Mouse (Mus musculus) gastrocnemius, postnatal 36 days (tissue): ENCODE data around the gene Ceacam20. TPM values are rescaled to one million over a fixed set of nuclear protein-coding genes. Genes with fewer than 3 reads are reported as not detected.
A peak's percentile ranks its signal among the peaks of the same experiment; 100 is the strongest.
"Not testable (repeated sequence)": the region's sequence is repeated elsewhere in the genome, so short reads cannot be mapped to it uniquely, and the experiment has no call there.

Experiments
- DNase-seq, 2 experiments: peaks; one replicate each; pipeline ENCODE4 v3.0.0; 2022
- intact Hi-C: fragments of 180-260 bp; cut with DNase I; formaldehyde crosslinking; loops from one replicate; pipeline ENCODE4 v1.15.1; 2025
- long read RNA-seq, 2 experiments: library from polyadenylated mRNA; stranded (forward); transcript quantifications; one replicate each; pipeline ENCODE4 v2.0.0; 2021
- total RNA-seq, 2 experiments: library from RNA; stranded (reverse); gene quantifications; 2 replicates each; pipeline ENCODE4 v1.2.3; 2021

Ceacam20 gene
- total RNA-seq, result not detected
- long read RNA-seq, experiment 1, result 0 reads
- long read RNA-seq, experiment 2, result 0 reads

- intact Hi-C loops, result no loop called here
- DNase-seq, result no peak
Observed at GRCm38 (mm10) chr7:19964985-19965579, at the start of gene Ceacam20. TSS of gene Ceacam20 (plus strand) at chr7:19965412.

DNA sequence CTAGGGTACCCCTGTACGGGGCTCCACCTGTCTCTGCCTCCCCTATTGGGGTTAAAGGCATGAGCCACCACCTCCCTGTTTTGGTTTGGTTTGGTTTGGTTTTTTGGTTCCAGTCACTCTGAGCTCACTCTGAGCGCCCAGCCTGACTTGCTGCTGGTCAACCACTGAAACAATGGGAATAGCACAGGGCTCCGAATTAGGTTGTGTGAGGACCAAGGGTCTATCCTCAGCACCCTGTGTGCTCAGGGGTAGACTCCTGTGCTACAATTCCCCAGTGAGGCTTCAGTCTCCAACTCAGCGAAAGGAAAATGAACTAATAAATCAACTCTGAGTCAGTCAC, 45.1 kb upstream of the Ceacam20 start:
- no peak for DNase-seq
- intact Hi-C loops, result no loop called here

DNA sequence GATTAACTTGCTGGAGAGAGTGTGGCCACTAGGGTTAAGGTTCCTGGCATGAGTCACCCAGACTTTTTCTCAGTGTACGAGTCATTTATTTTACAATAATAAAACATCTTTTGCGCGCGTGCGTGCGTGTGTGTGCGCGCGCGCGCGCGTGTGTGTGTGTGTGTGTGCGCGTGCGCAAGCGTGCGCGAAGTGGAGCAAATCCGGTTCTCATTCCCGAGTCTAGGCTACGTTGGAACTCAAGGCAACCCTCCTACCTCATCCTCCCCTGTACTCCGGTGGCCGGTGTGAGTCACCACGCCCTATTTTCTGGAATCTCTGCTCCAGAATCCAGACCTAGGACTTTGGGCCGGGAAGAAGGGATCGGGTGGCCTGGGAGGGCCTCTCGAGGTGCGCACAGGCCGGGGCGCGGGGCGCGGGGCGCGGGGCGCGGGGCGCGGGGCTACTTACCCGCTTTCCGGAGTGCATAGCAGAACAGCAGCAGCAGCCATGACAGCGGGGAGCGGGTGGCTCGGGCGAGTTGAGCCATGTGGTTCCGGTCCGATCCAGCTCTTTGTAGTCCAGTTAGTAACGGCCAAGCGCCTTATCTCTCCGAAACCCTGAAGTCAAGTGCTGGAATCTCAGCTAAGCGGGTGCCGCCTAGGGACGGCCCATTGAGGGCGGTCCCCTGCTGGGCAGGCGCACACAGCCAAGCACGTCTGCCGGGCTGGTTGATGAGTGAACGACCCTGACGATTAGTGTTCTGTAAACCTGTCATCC, 44.5 kb upstream of the Ceacam20 start, which contains the start of gene Pvr:
Pvr (minus strand) TSS at position 655 of the 756 bp plus-strand sequence.
- peak; percentile 44 to 57 for DNase-seq
- intact Hi-C loops, result no loop called here

GRCm38 (mm10) chr7:19923354-19923753, 41.9 kb upstream of the Ceacam20 start:
- intact Hi-C loops, result no loop called here
- no peak for DNase-seq

GRCm38 (mm10) chr7:19923797-19924196, 41.4 kb upstream of the Ceacam20 start:
- no peak for DNase-seq
- intact Hi-C loops, result no loop called here

DNA sequence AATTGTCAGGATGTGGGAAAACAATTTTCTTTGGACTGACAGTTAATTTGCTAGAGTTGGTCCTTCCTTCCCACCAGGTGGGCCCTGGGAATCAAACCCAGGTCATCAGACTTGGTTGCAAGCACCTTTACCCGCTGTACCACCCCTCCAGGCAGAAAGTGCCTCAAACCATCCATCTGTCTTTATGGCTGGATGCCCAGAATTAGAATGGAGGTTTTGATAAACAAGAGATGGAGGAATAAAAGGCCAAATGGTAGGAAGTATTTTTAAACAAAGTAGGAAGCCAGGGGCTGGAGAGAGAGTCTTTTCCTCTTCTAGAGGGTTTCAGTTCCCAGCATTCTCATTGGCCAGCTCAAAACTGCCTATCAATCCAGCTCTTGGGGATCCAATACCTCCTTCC, 39.8 kb upstream of the Ceacam20 start:
- intact Hi-C loops, result no loop called here
- no peak for DNase-seq

- intact Hi-C loops, result no loop called here
- DNase-seq, result no peak
Observed at GRCm38 (mm10) chr7:19926849-19927480, 38.2 kb upstream of the Ceacam20 start.

DNA sequence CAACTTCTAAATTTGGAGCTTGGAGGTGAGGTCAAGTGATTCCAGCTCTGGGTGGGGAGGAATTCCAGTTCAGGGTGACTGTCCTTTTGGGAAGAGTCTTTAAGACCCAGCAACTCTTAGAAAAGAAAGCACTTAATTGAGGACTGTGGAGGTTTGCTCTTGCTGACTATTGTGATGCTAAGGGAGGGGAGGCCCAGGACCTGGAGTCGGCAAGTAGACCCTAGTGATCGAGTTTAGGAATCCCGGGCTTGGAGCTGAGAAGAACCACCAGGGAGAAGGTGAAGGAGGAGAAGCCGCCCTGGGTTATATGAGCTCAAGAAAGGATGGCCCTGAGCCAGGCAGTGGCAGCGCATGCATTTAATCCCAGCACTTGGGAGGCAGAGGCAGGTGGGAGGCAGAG, 36.7 kb upstream of the Ceacam20 start:
- DNase-seq, result no peak
- intact Hi-C loops, result no loop called here

DNA sequence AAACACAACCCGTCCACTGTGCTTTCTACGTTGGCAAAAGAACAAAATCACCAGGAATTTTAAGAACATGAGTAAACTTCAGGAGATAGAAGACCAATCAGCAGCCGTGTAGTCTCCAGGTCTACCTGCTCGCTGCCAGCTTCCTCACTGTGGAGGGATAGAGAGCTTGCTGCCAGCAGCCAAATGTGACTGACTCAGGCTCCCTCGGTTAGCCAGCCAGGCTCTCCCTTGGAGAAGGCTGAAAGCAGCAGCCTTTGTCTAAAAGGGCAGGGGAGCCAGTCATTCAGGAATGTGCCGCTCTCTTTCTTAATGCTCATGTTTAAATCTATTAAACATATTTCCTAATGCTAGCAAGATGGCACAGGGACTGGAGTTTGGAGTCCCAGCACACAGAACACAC, 34.7 kb upstream of the Ceacam20 start:
- intact Hi-C loops, result not testable (repeated sequence)

DNA sequence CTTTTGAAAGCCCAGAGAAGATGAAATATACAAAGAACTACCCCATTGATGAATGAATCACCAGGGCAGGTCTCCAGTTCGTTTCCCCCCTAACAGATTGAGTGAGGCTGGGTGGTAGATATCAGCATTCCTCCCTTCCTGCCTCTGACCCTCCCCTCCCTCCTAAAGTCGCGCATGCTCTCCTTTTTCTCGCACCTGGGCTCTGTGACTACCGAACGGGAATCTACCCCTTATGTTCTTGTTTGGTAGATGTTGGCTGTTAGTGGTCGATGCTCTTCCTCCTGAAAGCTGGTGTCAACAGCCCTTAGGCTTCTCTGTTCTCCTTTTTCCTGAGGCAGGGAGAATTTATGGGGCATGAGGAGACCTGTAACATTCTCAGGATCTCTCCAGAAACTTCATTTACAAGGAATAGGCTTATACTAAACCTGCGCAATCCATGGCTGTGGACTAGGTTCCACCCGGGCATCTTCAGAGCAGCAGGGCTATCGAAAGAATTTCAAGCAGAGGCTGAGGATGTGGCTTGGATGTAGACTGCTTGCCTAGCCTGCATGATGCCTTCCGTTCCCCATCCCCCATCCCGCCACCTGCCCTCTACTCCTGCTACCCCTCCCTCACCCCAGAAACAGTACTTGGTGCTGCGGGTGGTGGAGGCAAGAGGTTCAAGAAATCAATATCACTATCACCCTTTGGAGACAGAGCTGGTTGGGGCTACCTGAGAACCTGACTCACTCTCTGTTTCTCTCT, 32.9 kb upstream of the Ceacam20 start:
- DNase-seq, result no peak
- intact Hi-C loops, result no loop called here

More for the DNA sequence above, 34.7 kb upstream of the Ceacam20 start:
- DNase-seq, result not testable (repeated sequence)

GRCm38 (mm10) chr7:19932877-19933809, 32.1 kb upstream of the Ceacam20 start:
- intact Hi-C loops, result no loop called here

GRCm38 (mm10) chr7:19935171-19935751, 30.0 kb upstream of the Ceacam20 start:
- intact Hi-C loops, result no loop called here
- DNase-seq, result no peak

More at GRCm38 (mm10) chr7:19932877-19933809, 32.1 kb upstream of the Ceacam20 start:
- peak; percentile 49 to 55 for DNase-seq

DNA sequence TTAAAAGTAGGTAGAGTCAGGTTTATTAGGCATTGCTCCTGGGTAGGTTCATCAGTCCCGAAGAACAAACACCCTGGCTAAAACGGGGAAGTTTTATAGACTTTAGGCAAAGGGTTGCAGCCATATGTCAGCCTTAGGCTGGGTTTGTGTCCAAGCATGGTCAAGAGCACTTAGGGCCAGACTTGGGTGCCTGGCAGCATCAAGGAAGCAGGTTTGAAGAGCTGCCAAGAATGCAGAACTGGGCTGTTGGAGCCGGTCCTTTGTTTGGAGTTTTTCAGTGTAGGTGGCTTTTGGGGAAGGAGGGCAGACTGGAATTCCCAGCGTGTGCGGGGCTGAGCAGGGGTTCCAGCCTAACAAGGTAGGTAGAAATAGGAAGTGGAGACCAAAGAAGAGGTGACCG, 29.3 kb upstream of the Ceacam20 start:
- no peak for DNase-seq
- intact Hi-C loops, result no loop called here

DNA sequence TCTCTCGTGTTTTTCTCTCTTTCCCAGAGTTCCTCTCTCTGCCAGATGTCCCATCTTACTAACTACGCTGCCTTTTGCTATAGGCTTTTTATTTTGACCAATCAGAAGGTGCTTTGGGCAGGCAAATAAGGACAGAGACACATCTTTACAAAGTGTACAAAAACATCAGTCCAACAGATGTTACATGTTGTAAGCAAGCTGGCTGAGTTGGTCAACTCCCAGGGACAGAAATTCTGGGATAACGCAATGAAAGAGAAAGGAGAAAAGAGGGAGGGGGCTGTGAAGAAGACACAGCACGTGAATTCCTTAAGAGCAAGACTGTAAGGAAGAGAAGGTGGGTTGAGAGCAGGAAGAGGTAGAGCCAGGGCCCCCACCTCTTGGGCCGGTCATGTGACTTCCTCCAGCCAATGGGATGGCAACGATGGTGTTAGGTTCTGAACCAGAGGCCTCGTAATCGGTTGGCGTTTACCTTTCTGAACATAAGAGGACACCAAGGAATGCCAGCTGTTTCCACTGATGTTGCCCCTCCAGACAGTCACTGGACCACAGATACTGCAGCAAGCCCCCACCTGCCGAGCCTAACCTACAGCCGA, 27.9 kb upstream of the Ceacam20 start:
- no peak for DNase-seq
- intact Hi-C loops, result no loop called here

- peak; percentile 68 to 80 for DNase-seq
- intact Hi-C loops, result no loop called here
Observed at GRCm38 (mm10) chr7:19939555-19940235, 25.5 kb upstream of the Ceacam20 start.

DNA sequence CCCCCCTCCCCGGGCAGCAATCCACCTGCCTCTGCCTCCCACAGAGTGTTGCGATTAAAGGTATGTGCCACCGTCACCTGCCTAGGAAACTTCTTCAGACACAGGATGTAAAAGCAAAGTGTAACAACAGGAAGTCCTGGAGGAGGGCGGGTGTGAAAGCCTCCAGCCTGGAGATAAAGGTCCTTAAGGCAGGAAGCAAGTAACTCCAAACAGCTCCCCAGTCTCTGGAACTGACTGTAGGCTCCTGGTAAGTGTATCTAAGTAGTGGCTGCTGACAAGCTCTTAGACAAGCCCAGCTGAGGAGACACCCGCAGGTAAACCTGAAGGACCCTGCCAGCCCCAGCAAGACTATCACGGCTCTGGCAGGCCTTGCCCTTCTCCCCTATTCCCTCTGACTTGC, 25.0 kb upstream of the Ceacam20 start:
- intact Hi-C loops, result no loop called here
- DNase-seq, result no peak

DNA sequence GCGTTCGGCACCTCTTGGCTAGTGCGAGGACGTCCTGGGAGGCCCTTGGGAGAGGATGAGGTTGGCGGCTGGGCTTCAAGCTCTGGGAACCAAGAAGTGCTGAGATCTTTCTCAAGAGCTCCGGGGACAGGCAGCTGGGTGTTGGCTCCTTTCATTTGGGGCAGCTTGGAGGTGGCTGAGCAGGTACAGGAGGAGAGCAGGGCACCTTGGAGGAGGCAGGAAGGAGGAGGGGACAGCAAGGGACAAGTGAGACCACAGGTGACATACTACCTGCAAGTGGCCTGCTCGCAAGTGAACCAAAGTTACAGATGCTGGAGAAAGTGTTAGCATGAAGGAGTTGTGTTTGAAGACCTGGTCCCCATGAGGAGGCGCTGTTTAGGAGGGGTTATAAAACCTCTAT, 20.5 kb upstream of the Ceacam20 start:
- intact Hi-C loops, result no loop called here
- no peak for DNase-seq

- intact Hi-C loops, result no loop called here
- DNase-seq, result no peak
Observed at GRCm38 (mm10) chr7:19945201-19945600, 20.0 kb upstream of the Ceacam20 start.
